Mouse (Mus musculus) layer of hippocampus, postnatal 14 days (tissue): ENCODE measurements around the gene Bach2. TPM values are rescaled to one million over a fixed set of nuclear protein-coding genes. Genes with fewer than 3 reads are reported as not detected.

ENCODE experiments used
- DNase-seq, 2 experiments: peaks; one replicate each; pipeline ENCODE4 v3.0.0; 2021 to 2022; ENCODE audit warnings: low spot score in 2 of 2, mixed read lengths in 1 of 2
- total RNA-seq, 2 experiments: library from RNA; stranded (reverse); gene quantifications; 2 replicates each; pipeline ENCODE4 v1.2.3; 2021

Bach2 gene
- total RNA-seq, 2 experiments from 2014 or later = 22.2 to 24.9 TPM

GRCm38 (mm10) chr4:32615034-32615881 is 376.7 kb downstream of the Bach2 start, which contains the start of gene Casp8ap2:
Gene Casp8ap2, plus strand, starts transcription at chr4:32615451.
- DNase-seq = peak; percentile 97 to 100

GRCm38 (mm10) chr4:32621637-32622036 is 383.0 kb downstream of the Bach2 start:
- DNase-seq = no peak
